Mouse (Mus musculus): ENCODE measurements at regions not wholly inside any gene's neighbourhood (a gene's known extent, or its start where the extent isn't known, plus 50 kb on each side); places are given as distances from the start of the nearest gene placed in this dataset.

- H3K9ac ChIP-seq (replicated peaks; ENCODE audit: low read length, poor library complexity, severe bottlenecking): no peak overlapping the region
- H3K36me3 ChIP-seq (ENCODE audit: insufficient read depth, low read length): no peaks in the 10 kb centered on the region
- TF ChIP-seq CTCF (IDR thresholded peaks at IDR 0.05): no peak
- ATAC-seq (ENCODE audit: low FRiP score): no peak
- H3K27ac ChIP-seq (ENCODE audit: low read depth, low read length): no peak overlapping the region
- WGBS: 54% methylated on average over 2 of the region's 2 CpGs
- H3K4me1 ChIP-seq (ENCODE audit: insufficient read depth, low read length): no peaks in the 10 kb centered on the region
- H3K4me3 ChIP-seq (ENCODE audit: low read depth, low read length): no peak overlapping the region
- no peak for DNase-seq (ENCODE audit: low spot score)
- no peak overlapping the region for H3K4me2 ChIP-seq (ENCODE audit: low read depth, low read length, poor library complexity, severe bottlenecking)
- H3K27me3 ChIP-seq (ENCODE audit: insufficient read depth, low read length): no peaks in the 10 kb centered on the region
- H3K9me3 ChIP-seq (ENCODE audit: low read length): no peaks in the 10 kb centered on the region
Measured at GRCm38 (mm10) chr7:89035138-89035996, 368.7 kb downstream of the Tmem135 start.

DNA sequence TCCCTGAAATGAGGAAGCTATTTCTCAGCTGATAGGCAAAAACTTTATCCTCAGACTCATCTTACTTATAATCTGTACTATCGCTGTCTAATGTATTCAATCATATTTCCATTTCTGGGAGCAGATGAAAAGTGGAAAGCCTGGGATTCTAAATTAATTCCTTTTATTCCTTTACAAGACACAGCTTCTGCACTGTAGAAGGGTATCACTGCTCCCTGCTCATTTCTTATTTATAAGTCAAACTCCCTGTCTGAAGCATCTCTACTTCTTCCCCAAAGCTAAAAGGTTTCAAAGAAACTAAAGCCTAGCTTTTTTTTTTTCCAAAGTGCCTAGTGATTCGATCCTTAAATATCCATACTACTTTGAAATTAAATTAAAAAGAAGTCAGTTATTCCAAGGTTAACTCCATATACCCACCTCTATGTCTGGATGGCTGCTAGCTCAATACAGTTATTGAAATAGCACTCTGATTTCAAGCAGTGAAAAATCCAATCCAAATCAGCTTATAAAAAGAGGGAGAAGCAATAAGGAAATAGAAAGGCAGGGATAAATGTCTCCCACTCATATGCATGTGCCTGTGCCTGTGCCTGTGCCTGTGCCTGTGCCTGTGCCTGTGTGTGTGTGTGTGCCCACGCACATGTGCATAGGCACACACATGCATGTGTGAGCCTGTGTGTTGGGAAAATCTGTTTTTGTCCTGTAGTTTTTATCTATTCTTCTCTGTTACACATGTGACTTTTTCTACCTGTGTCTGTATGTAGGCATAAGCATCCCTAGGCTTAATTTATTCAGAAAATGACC lies 380.6 kb downstream of the Tmem135 start:
- Histone ChIP-seq H3K4me2 (ENCODE audit: low read depth, low read length, poor library complexity, severe bottlenecking) (no peak overlapping the region), H3K27ac (ENCODE audit: low read depth, low read length) (0 out of 2 replicates have a peak overlapping the region, but pooled peaks have one; percentile 38), H3K4me3 (ENCODE audit: low read depth, low read length) (no peak overlapping the region), H3K36me3 (ENCODE audit: insufficient read depth, low read length) (no peaks in the 10 kb centered on the region), H3K9me3 (ENCODE audit: low read length) (no peaks in the 10 kb centered on the region), H3K4me1 (ENCODE audit: insufficient read depth, low read length) (no peaks in the 10 kb centered on the region), H3K9ac (replicated peaks; ENCODE audit: low read length, poor library complexity, severe bottlenecking) (no peak overlapping the region), H3K27me3 (ENCODE audit: insufficient read depth, low read length) (no peaks in the 10 kb centered on the region)
- TF ChIP-seq CTCF (IDR thresholded peaks at IDR 0.05): no peak
- ATAC-seq (ENCODE audit: low FRiP score) (no peak), DNase-seq (ENCODE audit: low spot score) (no peak)
- 58% methylated on average over 3 of the region's 3 CpGs for WGBS

DNA sequence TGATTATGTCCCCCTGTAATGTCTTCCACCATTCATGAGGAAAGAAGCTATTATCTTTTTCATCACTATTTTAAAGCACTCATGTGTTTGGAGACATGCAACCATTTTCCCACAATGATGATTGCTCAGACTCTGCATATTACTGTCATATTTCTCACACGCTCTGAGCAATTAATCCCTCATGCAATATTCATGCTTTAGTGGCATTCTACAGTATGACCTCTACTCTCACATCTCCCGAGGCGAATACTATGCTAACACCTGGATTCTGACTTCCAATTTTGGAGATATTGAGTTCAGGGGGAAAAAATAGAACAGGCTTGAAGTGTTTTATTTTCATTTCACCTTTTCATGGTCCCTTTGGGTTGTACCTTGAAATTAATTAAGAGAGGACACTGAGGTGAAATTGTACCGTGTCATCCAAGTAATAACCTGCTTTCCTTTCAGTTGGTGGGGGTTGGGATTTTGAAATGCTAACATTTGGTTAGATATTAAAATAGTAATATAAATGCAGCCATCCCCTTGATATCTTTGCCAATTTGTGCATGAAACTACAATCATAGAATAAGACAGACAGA lies 405.1 kb downstream of the Tmem135 start:
- peak; percentile 61 for DNase-seq (ENCODE audit: low spot score)
- no peaks in the 10 kb centered on the region for H3K4me1 ChIP-seq (ENCODE audit: insufficient read depth, low read length)
- H3K27ac ChIP-seq (ENCODE audit: low read depth, low read length): no peak overlapping the region
- H3K4me3 ChIP-seq (ENCODE audit: low read depth, low read length): no peak overlapping the region
- H3K9me3 ChIP-seq (ENCODE audit: low read length): no peaks in the 10 kb centered on the region
- H3K4me2 ChIP-seq (ENCODE audit: low read depth, low read length, poor library complexity, severe bottlenecking): no peak overlapping the region
- no peak for TF ChIP-seq CTCF (IDR thresholded peaks at IDR 0.05)
- 0 out of 2 replicates have a peak, but pooled peaks have one; percentile 38 for ATAC-seq (ENCODE audit: low FRiP score)
- H3K9ac ChIP-seq (replicated peaks; ENCODE audit: low read length, poor library complexity, severe bottlenecking): no peak overlapping the region
- WGBS: 72% methylated on average over 4 of the region's 4 CpGs
- H3K36me3 ChIP-seq (ENCODE audit: insufficient read depth, low read length): no peaks in the 10 kb centered on the region
- H3K27me3 ChIP-seq (ENCODE audit: insufficient read depth, low read length): no peaks in the 10 kb centered on the region

- H3K4me1 ChIP-seq (ENCODE audit: insufficient read depth, low read length): no peaks in the 10 kb centered on the region
- H3K36me3 ChIP-seq (ENCODE audit: insufficient read depth, low read length): no peaks in the 10 kb centered on the region
- H3K27ac ChIP-seq (ENCODE audit: low read depth, low read length): no peak overlapping the region
- ATAC-seq (ENCODE audit: low FRiP score) (no peak), DNase-seq (ENCODE audit: low spot score) (no peak)
- no peaks in the 10 kb centered on the region for H3K9me3 ChIP-seq (ENCODE audit: low read length)
- H3K27me3 ChIP-seq (ENCODE audit: insufficient read depth, low read length): no peaks in the 10 kb centered on the region
- H3K9ac ChIP-seq (replicated peaks; ENCODE audit: low read length, poor library complexity, severe bottlenecking): no peak overlapping the region
- WGBS: 80% methylated on average over 3 of the region's 3 CpGs
- no peak overlapping the region for H3K4me3 ChIP-seq (ENCODE audit: low read depth, low read length)
- TF ChIP-seq CTCF (IDR thresholded peaks at IDR 0.05): no peak
- no peak overlapping the region for H3K4me2 ChIP-seq (ENCODE audit: low read depth, low read length, poor library complexity, severe bottlenecking)
Measured at GRCm38 (mm10) chr7:88997815-88998477, 406.1 kb downstream of the Tmem135 start.

DNA sequence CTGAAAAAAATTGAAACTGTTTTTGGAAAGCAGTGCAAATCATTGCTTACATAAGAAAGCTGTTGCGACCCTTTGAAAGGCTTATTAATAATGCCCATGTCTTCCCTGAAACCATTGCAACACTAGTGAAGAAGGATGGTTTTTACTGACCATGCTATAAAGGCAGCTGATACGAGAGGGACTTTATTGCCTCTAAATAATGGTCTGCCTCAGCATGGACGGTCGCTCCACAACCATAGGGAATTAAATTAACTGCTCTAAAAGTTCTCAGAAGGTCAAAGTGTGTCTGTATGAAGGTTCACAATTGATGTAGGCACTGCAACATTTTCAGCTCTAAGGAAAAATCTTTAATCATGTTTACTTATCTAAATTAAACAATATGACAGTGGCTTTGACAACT lies 429.6 kb downstream of the Tmem135 start:
- ATAC-seq (ENCODE audit: low FRiP score): no peak
- H3K27ac ChIP-seq (ENCODE audit: low read depth, low read length): no peak overlapping the region
- 81% methylated on average over 4 of the region's 4 CpGs for WGBS

More for the DNA sequence above, 429.6 kb downstream of the Tmem135 start:
- Histone ChIP-seq H3K36me3 (ENCODE audit: insufficient read depth, low read length) (no peaks in the 10 kb centered on the region), H3K4me3 (ENCODE audit: low read depth, low read length) (no peak overlapping the region), H3K27me3 (ENCODE audit: insufficient read depth, low read length) (no peaks in the 10 kb centered on the region), H3K9ac (replicated peaks; ENCODE audit: low read length, poor library complexity, severe bottlenecking) (no peak overlapping the region), H3K4me2 (ENCODE audit: low read depth, low read length, poor library complexity, severe bottlenecking) (no peak overlapping the region), H3K9me3 (ENCODE audit: low read length) (no peaks in the 10 kb centered on the region), H3K4me1 (ENCODE audit: insufficient read depth, low read length) (no peaks in the 10 kb centered on the region)
- no peak for DNase-seq (ENCODE audit: low spot score)
- TF ChIP-seq CTCF (IDR thresholded peaks at IDR 0.05): no peak
